Mouse (Mus musculus): ENCODE data around the gene Piezo1. TPM values are rescaled to one million over a fixed set of nuclear protein-coding genes. Genes with fewer than 3 reads are reported as not detected.

Gene Piezo1
- total and polyA plus RNA-seq, 3 experiments, result 14.0 to 48.5 (median 14.8) TPM

- no peak for TF ChIP-seq POLR2A (IDR thresholded peaks at IDR 0.05; ENCODE audit: insufficient read depth, low read depth, low read length)
- TF ChIP-seq CTCF (IDR thresholded peaks at IDR 0.05), result no peak
- peak; percentile 5; the same call in 1 of the 2 replicates for TF ChIP-seq EP300 (IDR thresholded peaks at IDR 0.05; ENCODE audit: insufficient read depth, low read depth, low read length)
These were observed 15.6 kb upstream of the Piezo1 start for GRCm38 (mm10) chr8:122566766-122567165.

GRCm38 (mm10) chr8:122564363-122565352, 13.5 kb upstream of the Piezo1 start:
- peak overlapping the region; percentile 34; the same call in 1 of the 2 replicates for H3K27ac ChIP-seq
- H3K27me3 ChIP-seq (ENCODE audit: control insufficient read depth, insufficient read depth, low read length), result no peaks in the 10 kb centered on the region
- H3K4me3 ChIP-seq, result no peak overlapping the region
- TF ChIP-seq EP300 (IDR thresholded peaks at IDR 0.05; ENCODE audit: insufficient read depth, low read depth, low read length), result no peak
- no peak for TF ChIP-seq POLR2A (IDR thresholded peaks at IDR 0.05; ENCODE audit: insufficient read depth, low read depth, low read length)
- TF ChIP-seq CTCF (IDR thresholded peaks at IDR 0.05), result no peak
- H3K4me1 ChIP-seq (ENCODE audit: control insufficient read depth, insufficient read depth, low read length), result peaks cover 13% of the 10 kb centered on the region
- no peak for DNase-seq
- H3K9ac ChIP-seq (ENCODE audit: low read depth, low read length), result no peak overlapping the region
- H3K36me3 ChIP-seq (ENCODE audit: control insufficient read depth, insufficient read depth, low read length), result no peaks in the 10 kb centered on the region; the same call in 1 of the 2 replicates
- H3K79me2 ChIP-seq (replicated peaks; ENCODE audit: control insufficient read depth, insufficient read depth, low read length), result no peaks in the 10 kb centered on the region
- intact Hi-C loops (cut with DNase I), result loop anchor here (5.0 kb wide), 1 partner anchor 113 kb away; no protein-coding TSS in a partner anchor
- 74% methylated on average over 25 of the region's 25 CpGs for WGBS

More at GRCm38 (mm10) chr8:122566766-122567165, 15.6 kb upstream of the Piezo1 start:
- intact Hi-C loops (cut with DNase I), result loop anchor here (2.0 to 5.0 kb wide), 2 partner anchors 44 to 111 kb away; partner anchors contain the start of genes Galns and Trappc2l
- H3K27ac ChIP-seq, result peak overlapping the region; percentile 95
- H3K4me1 ChIP-seq (ENCODE audit: control insufficient read depth, insufficient read depth, low read length), result peaks cover 9% of the 10 kb centered on the region
- peak overlapping the region; percentile 86 for H3K4me3 ChIP-seq
- 19% methylated on average over 6 of the region's 6 CpGs for WGBS
- H3K27me3 ChIP-seq (ENCODE audit: control insufficient read depth, insufficient read depth, low read length), result no peaks in the 10 kb centered on the region
- no peaks in the 10 kb centered on the region for H3K79me2 ChIP-seq (replicated peaks; ENCODE audit: control insufficient read depth, insufficient read depth, low read length)
- peak overlapping the region; percentile 85 for H3K9ac ChIP-seq (ENCODE audit: low read depth, low read length)
- H3K36me3 ChIP-seq (ENCODE audit: control insufficient read depth, insufficient read depth, low read length), result no peaks in the 10 kb centered on the region; the same call in 1 of the 2 replicates
- peak; percentile 45 to 58 for DNase-seq

GRCm38 (mm10) chr8:122561199-122561598, 10.1 kb upstream of the Piezo1 start:
- H3K4me1 ChIP-seq (ENCODE audit: control insufficient read depth, insufficient read depth, low read length), result peaks cover 10% of the 10 kb centered on the region
- no peaks in the 10 kb centered on the region for H3K27me3 ChIP-seq (ENCODE audit: control insufficient read depth, insufficient read depth, low read length)
- WGBS, result 44% methylated on average over 5 of the region's 5 CpGs
- H3K36me3 ChIP-seq (ENCODE audit: control insufficient read depth, insufficient read depth, low read length), result no peaks in the 10 kb centered on the region
- no peak for TF ChIP-seq CTCF (IDR thresholded peaks at IDR 0.05)
- TF ChIP-seq POLR2A (IDR thresholded peaks at IDR 0.05; ENCODE audit: insufficient read depth, low read depth, low read length), result no peak
- TF ChIP-seq EP300 (IDR thresholded peaks at IDR 0.05; ENCODE audit: insufficient read depth, low read depth, low read length), result no peak
- no peak overlapping the region for H3K4me3 ChIP-seq
- no peak overlapping the region for H3K9ac ChIP-seq (ENCODE audit: low read depth, low read length)
- H3K79me2 ChIP-seq (replicated peaks; ENCODE audit: control insufficient read depth, insufficient read depth, low read length), result no peaks in the 10 kb centered on the region
- peak in 1 of 2 experiments; percentile 52 for DNase-seq
- H3K27ac ChIP-seq, result no peak overlapping the region
- intact Hi-C loops (cut with DNase I), result no loop called here

GRCm38 (mm10) chr8:122558671-122559349, 7.7 kb upstream of the Piezo1 start:
- intact Hi-C loops (cut with DNase I), result no loop called here
- Histone ChIP-seq H3K4me3 (no peak overlapping the region), H3K36me3 (ENCODE audit: control insufficient read depth, insufficient read depth, low read length) (no peaks in the 10 kb centered on the region), H3K79me2 (replicated peaks; ENCODE audit: control insufficient read depth, insufficient read depth, low read length) (no peaks in the 10 kb centered on the region), H3K9ac (ENCODE audit: low read depth, low read length) (no peak overlapping the region), H3K27me3 (ENCODE audit: control insufficient read depth, insufficient read depth, low read length) (no peaks in the 10 kb centered on the region), H3K4me1 (ENCODE audit: control insufficient read depth, insufficient read depth, low read length) (peaks cover 10% of the 10 kb centered on the region), H3K27ac (no peak overlapping the region)
- no peak for DNase-seq
- TF ChIP-seq EP300 (IDR thresholded peaks at IDR 0.05; ENCODE audit: insufficient read depth, low read depth, low read length) (no peak), CTCF (IDR thresholded peaks at IDR 0.05) (no peak), POLR2A (IDR thresholded peaks at IDR 0.05; ENCODE audit: insufficient read depth, low read depth, low read length) (no peak)
- WGBS, result 37% methylated on average over 12 of the region's 12 CpGs

GRCm38 (mm10) chr8:122557248-122558038, 6.3 kb upstream of the Piezo1 start:
- TF ChIP-seq EP300 (IDR thresholded peaks at IDR 0.05; ENCODE audit: insufficient read depth, low read depth, low read length) (no peak), CTCF (IDR thresholded peaks at IDR 0.05) (no peak), POLR2A (IDR thresholded peaks at IDR 0.05; ENCODE audit: insufficient read depth, low read depth, low read length) (no peak)
- WGBS, result 50% methylated on average over 10 of the region's 10 CpGs
- Histone ChIP-seq H3K4me3 (no peak overlapping the region), H3K9ac (ENCODE audit: low read depth, low read length) (no peak overlapping the region), H3K27me3 (ENCODE audit: control insufficient read depth, insufficient read depth, low read length) (no peaks in the 10 kb centered on the region), H3K79me2 (replicated peaks; ENCODE audit: control insufficient read depth, insufficient read depth, low read length) (no peaks in the 10 kb centered on the region), H3K27ac (peak overlapping the region; percentile 80), H3K4me1 (ENCODE audit: control insufficient read depth, insufficient read depth, low read length) (peaks cover 10% of the 10 kb centered on the region), H3K36me3 (ENCODE audit: control insufficient read depth, insufficient read depth, low read length) (no peaks in the 10 kb centered on the region)
- no peak for DNase-seq
- intact Hi-C loops (cut with DNase I), result no loop called here
